Mouse (Mus musculus) embryonic stem cell, embryonic (primary cell): Measurements from ENCODE around the gene Irf8.

ENCODE experiments used
- CTCF ChIA-PET, 4 experiments: fragments of 300-600 bp in 2 of 4; fragments of 350-600 bp in 2 of 4; sonication (Branson Sonifier 250); formaldehyde crosslinking; loops; one replicate each; lab custom pipeline; 2022; ENCODE audit warnings: inconsistent platforms in 2 of 4; lab: Charles Lee
- POLR2A ChIA-PET, 4 experiments: fragments of 300-600 bp in 2 of 4; fragments of 350-600 bp in 2 of 4; sonication (Branson Sonifier 250); formaldehyde crosslinking; loops; one replicate each; lab custom pipeline; 2022; ENCODE audit warnings: antibody characterized with exemption in 4 of 4, inconsistent platforms in 1 of 4; lab: Charles Lee

Gene Irf8

DNA sequence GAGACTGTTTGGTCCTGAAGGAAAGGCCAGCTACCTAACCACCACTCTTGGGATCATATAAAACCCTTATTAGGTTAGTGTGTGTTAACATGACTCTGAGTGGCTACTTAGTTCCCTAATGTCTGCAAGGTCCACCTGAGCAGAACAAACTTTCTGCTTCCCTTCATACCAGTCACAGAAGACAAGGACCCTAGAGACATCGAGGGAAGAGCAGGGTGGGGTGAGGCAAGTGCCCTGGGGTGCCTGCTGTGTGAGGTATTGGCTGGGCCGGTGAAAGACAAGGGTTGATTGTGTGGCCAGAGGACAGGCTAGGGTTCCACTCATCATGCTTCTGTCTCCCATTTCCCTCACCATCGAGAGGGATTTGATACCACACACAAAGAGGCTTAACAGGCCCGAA is 21.8 kb downstream of the Irf8 start:
- CTCF ChIA-PET, result no interaction called here

GRCm38 (mm10) chr8:120759847-120760246 is 23.7 kb downstream of the Irf8 start:
- ChIA-PET CTCF (no interaction called here), POLR2A (no interaction called here)

More for the DNA sequence above, 21.8 kb downstream of the Irf8 start:
- POLR2A ChIA-PET, result no interaction called here

- ChIA-PET CTCF (interaction anchor here in 1 of 4 experiments (0.8 kb wide), 1 partner anchor 365 kb away, joined by 5 read pairs; no protein-coding TSS in a partner anchor), POLR2A (interaction anchor here in 1 of 4 experiments (0.6 to 1.0 kb wide), 2 partner anchors 9 to 25 kb away, joined by 3 to 4 read pairs; no protein-coding TSS in a partner anchor)
Measured at GRCm38 (mm10) chr8:120760341-120761215, 24.4 kb downstream of the Irf8 start.

- POLR2A ChIA-PET, result no interaction called here
- CTCF ChIA-PET, result no interaction called here
Measured at GRCm38 (mm10) chr8:120763267-120763666, 27.1 kb downstream of the Irf8 start.

GRCm38 (mm10) chr8:120764638-120765037 is 28.5 kb downstream of the Irf8 start:
- ChIA-PET POLR2A (no interaction called here), CTCF (no interaction called here)

- POLR2A ChIA-PET, result interaction anchor here in 2 of 4 experiments (0.6 to 1.3 kb wide), 3 partner anchors 23 to 99 kb away, joined by 3 to 11 read pairs (median 3); partner anchors contain the start of gene Gm27021 (in 1 of the 2)
- CTCF ChIA-PET, result interaction anchor here in 1 of 4 experiments (1.1 kb wide), 1 partner anchor 69 kb away, joined by 3 read pairs; no protein-coding TSS in a partner anchor
Measured at GRCm38 (mm10) chr8:120766622-120767021, 30.5 kb downstream of the Irf8 start.

DNA sequence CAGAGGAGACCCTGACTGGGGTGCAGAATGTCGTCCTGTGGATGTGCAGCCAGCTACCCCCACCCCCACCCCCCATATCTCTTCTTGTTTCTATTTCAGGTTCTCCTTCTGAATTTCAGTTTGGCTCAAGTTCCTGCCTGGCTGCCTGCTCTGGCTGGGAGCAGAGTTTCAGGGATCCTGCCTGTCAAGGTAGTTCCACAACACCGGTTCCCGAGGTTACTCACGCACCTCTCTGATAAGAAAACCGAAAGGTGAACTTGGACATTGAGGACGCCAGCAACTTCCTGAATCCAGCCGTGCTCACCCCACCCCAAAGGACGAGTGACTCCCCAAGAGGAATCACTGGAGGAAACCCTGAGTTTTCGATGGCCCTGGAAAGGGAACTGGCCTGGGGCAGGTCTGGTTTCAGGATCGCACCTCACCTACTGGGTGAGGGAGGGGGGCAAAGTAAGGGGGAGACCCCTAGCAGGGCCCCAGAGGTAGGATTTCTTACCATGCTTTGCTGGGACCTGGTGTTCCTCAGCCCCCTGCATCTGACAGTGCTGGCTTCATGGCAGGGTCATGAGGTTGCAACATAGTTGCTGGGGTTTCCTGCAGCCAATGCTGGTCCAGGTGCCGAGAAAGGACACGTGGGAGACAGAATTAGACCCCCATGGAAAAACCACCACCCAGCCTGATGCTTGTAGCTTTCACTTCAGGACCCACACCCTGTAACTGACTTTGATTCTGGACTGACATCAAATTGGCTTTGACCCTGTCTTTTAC is 32.5 kb downstream of the Irf8 start:
- CTCF ChIA-PET, result interaction anchor here in 2 of 4 experiments (0.6 kb wide), 2 partner anchors 110 to 150 kb away, joined by 3 read pairs; no protein-coding TSS in a partner anchor
- POLR2A ChIA-PET, result interaction anchor here in 1 of 4 experiments (0.6 kb wide), 2 partner anchors 132 to 1166 kb away, joined by 3 to 4 read pairs; no protein-coding TSS in a partner anchor

DNA sequence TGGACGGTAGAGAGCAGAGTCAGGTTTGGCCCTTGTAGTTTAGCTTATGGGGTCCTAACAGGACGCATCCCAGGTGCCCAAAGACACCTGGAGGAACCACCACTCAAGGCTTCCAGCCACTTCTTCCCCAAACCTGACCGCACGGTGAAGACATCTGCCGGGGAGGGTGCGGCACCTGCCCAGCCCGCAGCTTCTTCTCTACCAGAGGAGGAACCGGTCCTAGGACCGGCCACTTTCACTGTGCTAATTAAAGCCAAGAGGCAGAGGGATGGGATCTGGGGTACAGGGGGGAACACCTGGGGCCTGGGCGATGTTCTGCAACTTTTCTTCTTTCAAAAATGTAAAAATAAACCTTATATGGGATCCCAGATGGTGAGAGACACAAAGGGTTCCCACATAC is 41.0 kb downstream of the Irf8 start:
- CTCF ChIA-PET, result no interaction called here
- POLR2A ChIA-PET, result no interaction called here

DNA sequence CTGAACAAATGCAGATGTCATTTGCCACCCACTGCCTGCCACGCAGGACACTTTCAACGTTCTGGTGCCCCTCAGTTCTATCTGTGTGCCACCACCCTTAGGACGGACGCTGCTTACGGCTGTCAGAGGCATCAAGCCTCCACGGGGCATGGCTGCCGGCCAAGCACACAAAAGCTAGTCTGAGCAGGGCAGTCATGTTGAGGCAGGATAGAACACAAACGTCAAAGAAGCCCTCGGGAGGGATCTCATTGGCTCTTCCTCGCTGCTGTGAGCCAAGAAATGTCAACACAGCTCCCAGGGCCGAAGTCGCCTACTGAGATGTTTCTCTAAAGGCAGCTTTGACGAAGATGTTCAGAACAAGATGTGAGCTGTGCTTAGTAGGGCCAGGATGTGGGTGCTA is 41.6 kb downstream of the Irf8 start:
- POLR2A ChIA-PET, result no interaction called here

GRCm38 (mm10) chr8:120779106-120779505 is 42.9 kb downstream of the Irf8 start:
- CTCF ChIA-PET, result interaction anchor here in 3 of 4 experiments (0.6 to 1.4 kb wide), 3 partner anchors 17 to 180 kb away, joined by 3 to 4 read pairs (median 4); no protein-coding TSS in a partner anchor
- POLR2A ChIA-PET, result interaction anchor here in 1 of 4 experiments (0.7 kb wide), 1 partner anchor 1035 kb away, joined by 11 read pairs; no protein-coding TSS in a partner anchor

More for the DNA sequence above, 41.6 kb downstream of the Irf8 start:
- CTCF ChIA-PET, result interaction anchor here in 1 of 4 experiments (0.8 kb wide), 1 partner anchor 44 kb away, joined by 3 read pairs; no protein-coding TSS in a partner anchor

DNA sequence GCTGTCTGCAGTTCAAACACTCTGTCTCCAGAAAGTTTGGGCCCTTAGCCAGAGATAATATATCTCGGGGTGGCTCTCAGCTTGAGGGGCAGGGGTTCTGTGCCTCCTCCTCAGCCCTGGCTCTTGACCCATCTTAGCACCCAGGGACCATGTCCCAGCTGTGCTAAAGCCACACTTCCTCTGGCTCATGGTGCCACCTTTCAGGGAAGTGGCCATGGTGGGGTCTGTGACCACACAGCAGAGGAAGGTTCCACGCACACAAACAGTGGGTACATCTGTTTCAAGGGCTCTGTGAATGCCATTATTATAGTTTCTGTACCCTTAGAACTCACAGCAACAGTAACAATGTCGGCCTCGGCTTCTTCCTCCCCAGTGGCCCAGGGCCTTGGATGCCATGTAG is 47.6 kb downstream of the Irf8 start:
- POLR2A ChIA-PET, result no interaction called here
- CTCF ChIA-PET, result no interaction called here

GRCm38 (mm10) chr8:120786753-120787152 is 50.6 kb downstream of the Irf8 start:
- POLR2A ChIA-PET, result interaction anchor here in 1 of 4 experiments (0.7 kb wide), 1 partner anchor 100 kb away, joined by 8 read pairs; no protein-coding TSS in a partner anchor
- CTCF ChIA-PET, result interaction anchor here in 2 of 4 experiments (0.6 to 0.7 kb wide), 3 partner anchors 10 to 371 kb away, joined by 3 to 5 read pairs (median 4); no protein-coding TSS in a partner anchor

GRCm38 (mm10) chr8:120787631-120788030 is 51.5 kb downstream of the Irf8 start:
- ChIA-PET CTCF (interaction anchor here in 1 of 4 experiments (1.1 kb wide), 1 partner anchor 104 kb away, joined by 3 read pairs; no protein-coding TSS in a partner anchor), POLR2A (no interaction called here)

DNA sequence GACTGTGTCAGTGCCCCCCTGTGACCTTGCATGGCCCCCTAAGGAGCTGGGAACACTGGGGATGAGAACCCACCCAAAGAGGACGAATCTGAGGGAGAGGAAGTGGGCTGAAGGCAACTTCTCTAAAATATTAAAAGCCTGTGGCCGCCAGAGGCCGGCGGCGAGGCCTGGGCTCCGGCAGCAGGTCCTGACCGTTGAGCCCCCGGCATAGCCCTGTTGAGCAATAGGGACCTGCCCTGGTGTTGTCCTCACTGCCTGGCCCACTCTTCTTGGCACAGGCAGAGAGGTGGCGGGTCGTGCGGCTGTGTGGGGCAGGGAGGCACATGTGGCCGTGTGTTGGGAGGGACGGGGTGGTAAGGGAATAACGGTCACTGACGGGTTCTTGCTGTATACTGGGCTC is 56.6 kb downstream of the Irf8 start:
- POLR2A ChIA-PET, result no interaction called here
- CTCF ChIA-PET, result interaction anchor here in 1 of 4 experiments (0.6 kb wide), 1 partner anchor 113 kb away, joined by 5 read pairs; no protein-coding TSS in a partner anchor

DNA sequence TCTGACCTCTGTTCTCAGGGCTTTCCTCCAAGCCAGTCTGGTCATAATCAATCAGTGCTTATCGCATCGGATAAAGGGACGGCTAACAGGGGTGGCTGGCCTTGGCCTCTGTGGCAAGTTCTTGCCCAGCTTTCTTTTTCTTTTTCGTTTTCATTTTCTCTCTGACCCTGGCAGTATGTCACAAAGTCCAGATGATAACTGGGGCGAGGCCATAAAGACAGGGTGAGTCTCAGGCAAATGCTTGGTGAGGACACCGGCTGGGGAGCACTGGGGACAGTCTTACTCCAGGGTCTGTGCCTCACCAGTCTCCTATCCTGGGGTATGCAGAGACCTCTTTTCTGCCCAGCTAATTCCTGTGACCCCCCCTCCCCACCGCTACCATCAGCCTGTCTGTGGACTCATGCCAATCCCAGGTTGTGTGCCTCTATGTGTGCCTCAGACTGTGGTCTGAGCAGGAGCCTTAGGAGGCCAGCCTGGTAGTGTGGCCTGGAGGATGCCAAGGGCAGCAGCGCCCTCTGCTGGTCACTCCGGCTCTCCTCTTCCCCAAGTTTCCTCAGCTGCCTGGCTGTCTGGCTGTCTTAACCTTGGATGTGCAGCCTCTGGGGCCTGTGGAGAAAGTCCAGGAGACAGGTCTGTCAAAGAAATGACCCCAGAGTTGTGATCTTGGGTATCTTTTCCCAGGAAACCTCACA is 59.9 kb downstream of the Irf8 start:
- ChIA-PET CTCF (interaction anchor here (0.5 to 2.4 kb wide), 45 partner anchors 9 to 1495 kb away, joined by 3 to 27 read pairs (median 4); no protein-coding TSS in a partner anchor), POLR2A (interaction anchor here in 2 of 4 experiments (0.6 to 1.0 kb wide), 3 partner anchors 60 to 120 kb away, joined by 3 read pairs; partner anchors contain the start of gene Irf8 (in 1 of the 2))

DNA sequence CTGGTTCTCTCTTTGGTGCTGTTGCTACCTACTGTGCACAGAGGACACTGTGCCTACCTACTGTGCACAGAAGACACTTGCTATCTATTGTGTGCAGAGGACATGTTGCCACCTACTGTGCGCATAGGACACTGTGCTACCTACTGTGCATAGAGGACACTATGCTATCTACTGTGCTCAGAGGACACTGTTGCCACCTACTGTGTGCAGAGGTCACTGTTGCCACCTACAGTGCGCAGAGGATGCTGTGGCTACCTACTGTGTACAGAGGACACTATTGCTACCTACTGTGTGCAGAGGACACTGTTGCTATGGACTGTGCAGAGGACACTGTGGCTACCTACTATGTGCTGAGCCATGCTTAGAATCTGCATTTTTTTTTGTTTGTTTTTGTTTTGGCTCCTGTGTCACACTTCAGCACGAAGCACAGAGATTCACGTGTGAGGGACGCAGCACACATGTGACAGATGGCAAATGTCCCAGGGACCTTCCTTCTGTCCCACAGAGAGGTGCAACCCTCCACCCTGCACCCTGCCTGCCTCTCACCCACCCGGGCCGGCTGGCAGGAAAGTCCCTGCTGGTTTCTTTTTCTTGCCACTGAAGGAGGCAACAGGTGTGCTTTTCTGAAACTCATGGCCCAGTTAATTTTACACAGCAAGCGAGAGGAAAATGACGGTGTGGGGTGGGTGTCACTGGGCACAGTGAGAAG is 61.0 kb downstream of the Irf8 start:
- CTCF ChIA-PET, result interaction anchor here (0.5 to 2.4 kb wide), 23 partner anchors 10 to 898 kb away, joined by 3 to 27 read pairs (median 3); no protein-coding TSS in a partner anchor
- POLR2A ChIA-PET, result interaction anchor here in 1 of 4 experiments (0.8 kb wide), 1 partner anchor 61 kb away, joined by 3 read pairs; the partner anchor contains the start of gene Irf8

- POLR2A ChIA-PET, result no interaction called here
Measured at GRCm38 (mm10) chr8:120800308-120800865, 64.2 kb downstream of the Irf8 start.

More at GRCm38 (mm10) chr8:120800308-120800865, 64.2 kb downstream of the Irf8 start:
- CTCF ChIA-PET, result interaction anchor here (0.5 to 2.7 kb wide), 27 partner anchors 9 to 623 kb away, joined by 3 to 14 read pairs (median 4); partner anchors contain the start of gene Fam92b (in 1 of the 4)
